Mouse (Mus musculus) cerebellum, adult (tissue): ENCODE measurements around the gene AI182371.

Experiments used
- ATAC-seq: cut with Nextera tagmentation; 2 replicates; pipeline ENCODE4 v1.9.2; 2017; ENCODE audit warnings: mild to moderate bottlenecking, moderate library complexity, mixed read lengths; ENCODE audit not compliant: insufficient number of reproducible peaks, low FRiP score, low TSS enrichment

Gene AI182371

GRCm38 (mm10) chr2:35072547-35072946 lies 28.8 kb downstream of the AI182371 start:
- no peak for ATAC-seq

GRCm38 (mm10) chr2:35070275-35070674 lies 31.1 kb downstream of the AI182371 start:
- no peak for ATAC-seq

GRCm38 (mm10) chr2:35069124-35069523 lies 32.2 kb downstream of the AI182371 start:
- no peak for ATAC-seq

GRCm38 (mm10) chr2:35067117-35067516 lies 34.2 kb downstream of the AI182371 start:
- no peak for ATAC-seq

- ATAC-seq: no peak
Measured at GRCm38 (mm10) chr2:35066525-35067082, 34.7 kb downstream of the AI182371 start.

GRCm38 (mm10) chr2:35063333-35064030 lies 37.9 kb downstream of the AI182371 start:
- no peak for ATAC-seq

GRCm38 (mm10) chr2:35061338-35061737 lies 40.0 kb downstream of the AI182371 start, which contains the start of gene Hc:
Gene Hc, minus strand, starts transcription at chr2:35061438.
- no peak for ATAC-seq

- ATAC-seq: no peak
Measured at GRCm38 (mm10) chr2:35060897-35061296, 40.4 kb downstream of the AI182371 start.

GRCm38 (mm10) chr2:35060256-35060655 lies 41.1 kb downstream of the AI182371 start:
- ATAC-seq: no peak

- no peak for ATAC-seq
Measured at GRCm38 (mm10) chr2:35058325-35058724, 43.0 kb downstream of the AI182371 start.

GRCm38 (mm10) chr2:35057243-35057642 lies 44.1 kb downstream of the AI182371 start:
- no peak for ATAC-seq

GRCm38 (mm10) chr2:35048851-35049250 lies 52.5 kb downstream of the AI182371 start:
- no peak for ATAC-seq

GRCm38 (mm10) chr2:35044956-35045355 lies 56.4 kb downstream of the AI182371 start:
- no peak for ATAC-seq

- no peak for ATAC-seq
Measured at GRCm38 (mm10) chr2:35038580-35039375, 62.6 kb downstream of the AI182371 start.
